Mouse (Mus musculus): ENCODE results near the gene Adgrl1.
A peak's percentile ranks its signal among the peaks of the same experiment; 100 is the strongest.

Gene Adgrl1

DNA sequence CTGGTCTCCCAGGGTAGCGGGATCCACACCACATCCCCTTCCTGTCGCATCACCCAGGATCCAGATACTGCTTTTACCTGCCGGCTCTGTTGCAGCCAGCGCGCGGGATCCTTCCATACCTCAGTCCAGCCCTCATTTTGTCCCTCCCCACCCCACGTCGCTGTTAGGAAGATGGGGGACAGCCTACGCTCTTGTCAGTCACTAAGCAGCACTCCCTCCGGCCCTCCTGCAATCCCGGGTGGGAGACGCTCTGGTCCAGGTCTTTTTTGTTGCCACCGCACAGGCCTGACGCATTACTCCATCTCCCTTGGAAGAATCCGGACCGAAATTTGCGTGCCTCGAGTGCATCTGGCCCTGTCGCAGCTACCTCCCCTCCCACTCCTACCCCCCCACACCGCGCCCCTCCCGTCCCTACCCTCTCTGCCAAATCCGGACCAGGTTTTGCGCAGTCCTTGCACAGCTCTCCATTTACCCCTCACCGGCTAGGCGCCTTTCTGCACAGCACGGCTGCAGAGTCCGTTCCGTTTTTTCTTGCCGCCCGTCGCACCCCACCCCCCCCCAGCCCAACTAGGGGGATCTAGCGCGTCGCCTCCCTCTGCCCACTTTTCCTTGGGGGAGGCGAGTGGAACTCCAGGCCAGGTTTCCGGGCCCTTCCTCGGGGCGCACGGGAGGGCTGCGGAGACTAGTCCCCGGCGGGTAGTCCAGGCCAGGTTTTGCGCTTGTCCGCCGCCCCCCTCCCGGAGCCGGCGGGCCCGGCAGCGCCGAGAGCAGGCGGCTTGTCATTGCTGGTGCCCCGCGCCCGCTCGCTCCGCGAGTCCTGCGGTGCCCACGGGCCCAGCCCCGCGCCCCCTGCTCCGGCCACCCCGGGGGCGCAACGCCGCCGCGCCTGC, at the start of gene Adgrl1:
TSS of gene Adgrl1 (plus strand) at position 743 of the 890 bp plus-strand sequence.
- peak; percentile 98 for DNase-seq

DNA sequence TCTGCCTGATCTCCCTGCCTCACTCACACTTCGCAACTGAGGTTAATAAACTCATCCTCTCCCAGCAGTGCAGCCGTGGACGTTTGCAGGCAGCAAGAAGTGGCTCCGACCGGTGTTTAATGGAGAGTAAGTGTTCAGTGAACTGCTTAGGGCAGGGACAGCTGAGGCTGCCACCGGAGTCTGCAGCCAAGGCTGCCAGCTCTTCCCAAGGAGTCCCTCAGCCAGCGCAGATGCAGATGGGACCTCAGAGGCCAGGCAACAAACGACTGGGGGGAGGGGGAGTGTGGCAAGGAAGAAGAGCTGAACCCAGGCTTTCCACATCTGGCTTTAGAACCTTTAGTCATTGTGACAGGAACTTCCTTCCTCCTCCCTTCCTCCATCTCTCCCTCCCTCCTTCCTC, 47.6 kb upstream of the Adgrl1 start:
- DNase-seq: no peak

DNA sequence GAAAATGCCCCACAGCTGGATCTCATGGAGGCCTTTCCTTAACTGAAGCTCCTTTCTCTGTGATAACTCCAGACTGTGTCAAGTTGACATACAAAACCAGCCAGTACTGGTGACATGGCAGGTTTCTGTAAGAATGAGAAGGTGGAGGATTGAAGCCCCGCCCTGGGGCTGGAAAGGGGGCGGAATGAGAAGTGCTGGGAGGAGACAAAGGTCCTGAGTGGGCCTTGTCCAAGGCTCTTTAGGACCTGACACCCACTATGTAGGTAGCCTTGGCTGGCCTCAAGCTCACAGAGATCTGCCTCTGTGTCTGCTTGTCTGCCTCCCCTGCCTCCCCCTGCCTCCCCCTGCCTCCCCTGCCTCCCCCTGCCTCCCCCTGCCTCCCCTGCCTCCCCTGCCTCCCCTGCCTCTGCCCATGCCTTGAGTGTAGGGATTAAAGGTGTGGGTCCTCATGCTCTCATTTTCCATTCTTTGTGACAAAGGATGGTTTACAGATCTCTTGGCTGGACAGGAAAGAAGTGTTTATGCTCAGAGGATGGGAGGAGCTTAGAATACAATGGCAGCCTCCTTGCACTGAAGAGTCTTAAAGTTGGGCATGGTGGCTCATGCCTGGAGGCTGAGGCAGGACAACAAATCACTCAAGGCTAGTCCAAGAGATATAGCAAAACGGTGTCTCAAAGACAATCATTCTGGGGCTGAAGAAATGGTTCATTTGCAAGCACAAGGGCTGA, 46.4 kb upstream of the Adgrl1 start:
- no peak for DNase-seq

DNA sequence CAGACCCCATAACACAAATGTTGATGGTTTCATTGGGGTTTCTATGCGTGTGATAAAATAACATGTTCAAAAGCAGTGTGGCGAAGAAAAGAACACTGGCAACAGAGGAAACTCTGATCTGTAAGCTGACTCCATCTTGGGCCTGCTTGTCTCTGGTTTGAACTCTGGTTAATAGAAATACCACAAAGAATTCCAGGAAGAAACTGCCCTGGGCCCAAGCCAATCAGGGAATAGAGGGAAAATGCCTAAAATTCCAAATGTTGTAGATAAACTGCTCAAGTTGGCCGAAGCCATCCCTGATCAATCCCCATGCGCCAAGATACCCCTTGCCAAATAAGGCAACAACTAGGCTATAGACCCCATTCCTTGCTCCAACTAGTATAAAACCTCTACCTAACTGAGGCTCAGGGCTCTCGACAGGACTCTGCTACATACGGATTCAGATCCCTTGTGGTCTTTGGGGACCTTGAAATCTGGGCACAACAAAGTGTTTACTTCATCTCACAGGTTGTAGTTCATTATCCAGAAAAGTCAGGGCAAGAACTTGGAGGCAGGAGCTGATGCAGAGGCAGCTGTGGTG, 43.3 kb upstream of the Adgrl1 start:
- no peak for DNase-seq

DNA sequence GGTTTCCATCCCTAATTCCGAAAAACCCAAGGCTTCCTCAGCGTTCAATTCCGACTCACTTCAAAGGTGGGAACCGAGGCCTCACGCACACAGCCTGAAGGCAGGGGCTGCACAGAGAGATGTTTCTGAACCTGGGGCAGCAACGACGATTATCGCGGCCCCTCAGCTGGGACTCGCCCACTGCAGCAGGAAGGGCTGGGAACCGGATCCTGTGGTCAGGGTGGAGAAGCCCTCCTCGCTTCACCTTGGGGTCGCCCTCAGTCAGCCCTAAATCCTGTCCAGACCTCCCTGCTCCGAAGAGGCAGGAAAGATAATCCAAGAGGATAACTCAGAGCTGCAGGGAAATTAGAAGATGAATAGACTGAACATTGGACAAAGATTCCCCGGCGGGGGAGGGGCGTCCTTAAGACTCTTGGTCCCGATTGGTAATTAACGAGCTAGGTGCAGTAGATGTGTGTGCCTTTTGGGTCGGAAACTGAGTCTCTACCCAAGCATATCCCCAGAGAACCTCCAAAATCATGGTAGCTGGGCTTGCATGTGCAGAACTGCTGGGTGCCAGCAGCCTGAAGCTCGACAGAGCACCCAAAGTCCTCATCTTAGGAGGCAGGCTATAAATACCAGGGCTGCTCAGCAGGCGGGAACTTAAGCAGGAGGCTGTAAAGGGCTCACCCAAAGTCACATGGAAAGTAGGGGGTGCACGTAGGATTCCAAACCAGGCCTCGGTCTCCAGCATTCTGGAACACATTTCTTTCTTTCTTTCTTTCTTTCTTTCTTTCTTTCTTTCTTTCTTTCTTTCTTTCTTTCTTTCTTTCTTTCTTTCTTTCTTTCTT, 37.3 kb upstream of the Adgrl1 start:
- no peak for DNase-seq

DNA sequence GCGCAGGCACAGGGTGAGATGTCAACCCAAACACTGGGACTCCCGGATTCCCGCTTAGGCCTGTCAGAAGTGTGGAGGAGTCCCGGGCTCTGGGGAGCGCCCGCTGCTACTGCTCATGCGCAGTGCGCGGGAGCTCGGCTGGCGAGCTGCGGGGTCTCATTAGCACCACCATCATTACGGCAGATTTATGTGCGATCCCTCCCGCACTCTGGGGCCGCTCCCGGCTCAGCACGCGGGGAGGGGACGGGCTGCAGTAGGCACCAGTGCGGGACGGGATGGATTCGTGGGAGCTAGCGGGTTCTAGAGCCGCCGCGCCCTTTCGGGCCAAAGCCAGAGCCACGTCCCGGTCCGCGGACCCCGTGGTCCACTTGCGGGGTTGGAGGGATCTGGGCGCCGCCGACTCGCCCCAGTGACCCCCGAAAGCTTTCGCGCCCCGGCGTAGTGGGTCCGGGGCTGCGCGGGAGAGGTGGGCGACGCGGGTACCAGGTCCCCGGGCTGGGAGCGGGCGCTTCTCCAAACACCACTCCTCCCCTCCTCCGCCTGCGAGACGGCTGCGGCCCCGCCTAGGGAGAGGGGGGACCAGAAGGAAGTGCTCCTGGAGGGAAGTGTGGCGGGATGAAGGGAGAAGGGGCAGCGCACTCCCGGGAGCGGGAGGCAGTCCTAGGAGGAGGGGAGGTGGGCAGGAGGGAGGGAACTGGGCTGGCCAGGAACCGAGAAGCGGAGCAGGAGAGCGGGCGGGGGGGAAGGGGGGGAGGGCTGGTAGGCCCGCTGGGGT, 24.8 kb upstream of the Adgrl1 start:
- peak; percentile 81 for DNase-seq

DNA sequence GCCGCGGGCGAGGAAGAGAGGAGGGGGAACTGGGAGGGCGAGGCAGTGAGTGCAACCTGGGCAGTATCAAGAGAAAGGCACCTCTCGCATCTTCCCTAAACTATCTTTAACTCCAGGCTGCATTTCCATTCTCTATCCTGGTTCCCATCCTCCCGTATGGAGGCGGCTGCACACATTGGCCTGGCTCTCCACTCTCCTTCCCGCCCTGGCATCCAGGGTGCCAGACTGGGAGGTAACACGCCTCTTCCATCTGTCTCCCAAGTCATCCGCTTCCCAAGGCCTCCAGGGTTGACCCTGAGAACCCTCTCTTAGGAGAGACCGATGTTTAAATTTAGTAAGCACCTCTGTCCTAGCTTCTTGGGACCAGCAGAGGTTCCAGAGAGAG, 24.3 kb upstream of the Adgrl1 start:
- DNase-seq: peak; percentile 77

DNA sequence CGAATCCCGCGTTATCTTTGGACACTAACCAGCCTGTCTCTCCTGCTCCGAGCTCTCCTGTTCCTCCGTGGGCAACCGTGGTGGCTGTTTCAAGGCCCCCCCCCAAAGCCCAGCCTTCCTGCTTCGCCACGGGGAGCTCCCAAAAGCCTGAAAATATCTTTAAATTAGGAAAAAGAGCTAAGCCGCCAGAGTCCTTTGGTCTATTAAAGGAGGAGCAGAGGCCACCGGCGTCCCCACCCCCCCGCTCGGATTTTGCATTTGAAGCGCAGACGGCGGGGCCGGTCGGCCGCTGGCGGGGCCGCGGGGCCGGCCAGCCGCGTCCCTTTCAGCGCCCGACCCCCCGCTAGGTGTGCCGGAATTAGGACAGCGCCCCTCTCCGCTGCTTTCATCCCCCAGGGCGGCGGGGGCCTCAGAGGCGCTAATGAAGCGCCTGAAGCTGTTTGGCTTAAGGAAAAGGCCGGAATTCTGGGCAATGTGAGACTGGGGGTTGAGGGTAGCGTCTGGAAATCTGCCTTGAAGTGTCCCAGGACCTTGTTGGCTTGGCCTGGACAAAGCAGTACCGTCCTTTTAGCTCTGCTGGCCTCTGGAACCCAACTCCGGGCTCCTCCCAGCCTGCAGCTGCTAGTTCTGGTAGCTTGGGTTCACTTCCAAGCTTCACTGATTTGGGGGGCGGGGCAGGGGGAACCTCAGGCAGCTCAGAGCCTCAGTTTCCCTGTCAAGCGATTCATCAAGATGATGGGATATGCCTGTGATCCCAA, 23.6 kb upstream of the Adgrl1 start:
- DNase-seq: peak; percentile 42

DNA sequence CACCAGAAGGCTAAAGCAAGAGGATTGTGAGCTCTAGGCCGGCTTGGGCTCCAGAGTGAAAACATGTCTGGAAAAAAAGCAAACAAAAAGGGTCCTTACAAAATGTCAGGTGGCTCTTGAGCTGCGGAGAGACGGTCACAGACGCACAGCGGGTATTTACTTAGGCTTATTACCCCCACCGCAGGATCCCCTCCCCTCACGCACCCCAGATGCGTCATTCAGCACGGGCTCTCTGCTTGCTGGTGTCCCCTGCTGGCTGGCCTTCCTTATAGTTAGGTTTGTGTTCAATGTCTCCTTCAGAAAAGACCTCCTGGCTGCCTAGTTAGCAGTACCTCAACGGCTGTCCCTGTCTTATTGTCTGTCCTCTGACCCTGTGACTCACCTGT, 23.1 kb upstream of the Adgrl1 start:
- DNase-seq: peak; percentile 46

DNA sequence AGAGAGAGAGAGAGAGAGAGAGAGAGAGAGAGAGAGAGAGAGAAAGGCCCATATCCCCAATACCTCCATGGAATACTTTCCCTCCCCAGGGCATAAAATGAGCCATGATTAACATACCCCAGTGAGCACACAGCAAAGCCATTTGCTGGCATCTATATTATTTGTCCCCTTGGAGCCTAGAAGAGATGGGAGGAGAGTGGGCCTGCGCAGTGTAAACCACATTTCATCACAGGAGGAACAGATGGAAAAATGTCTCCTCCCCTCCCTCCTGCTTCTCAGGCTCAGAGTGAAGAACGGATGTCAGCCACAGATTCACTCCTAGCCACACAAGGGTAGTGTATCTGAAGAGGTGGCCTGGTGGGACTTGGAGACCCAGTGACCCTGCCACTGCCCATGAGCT, 11.5 kb upstream of the Adgrl1 start:
- no peak for DNase-seq

DNA sequence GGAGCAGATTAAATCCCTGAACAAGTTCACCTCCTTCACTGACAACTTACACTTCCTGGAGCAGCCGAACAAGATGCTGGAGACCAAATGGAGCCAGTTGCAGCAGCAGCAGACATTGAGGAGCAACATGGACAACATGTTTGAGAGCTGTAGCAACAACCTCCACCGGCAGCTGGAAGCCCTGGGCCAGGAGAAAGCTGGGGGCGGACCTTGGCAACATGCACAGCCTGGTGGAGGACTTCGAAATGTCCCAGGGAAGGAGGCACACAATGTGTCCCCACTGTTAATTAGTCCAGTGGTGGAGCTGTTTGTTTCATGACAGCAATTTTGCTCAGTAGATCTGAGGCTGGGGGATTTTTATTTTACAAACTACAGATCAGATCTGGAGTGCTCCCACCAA, 7.8 kb upstream of the Adgrl1 start:
- no peak for DNase-seq

DNA sequence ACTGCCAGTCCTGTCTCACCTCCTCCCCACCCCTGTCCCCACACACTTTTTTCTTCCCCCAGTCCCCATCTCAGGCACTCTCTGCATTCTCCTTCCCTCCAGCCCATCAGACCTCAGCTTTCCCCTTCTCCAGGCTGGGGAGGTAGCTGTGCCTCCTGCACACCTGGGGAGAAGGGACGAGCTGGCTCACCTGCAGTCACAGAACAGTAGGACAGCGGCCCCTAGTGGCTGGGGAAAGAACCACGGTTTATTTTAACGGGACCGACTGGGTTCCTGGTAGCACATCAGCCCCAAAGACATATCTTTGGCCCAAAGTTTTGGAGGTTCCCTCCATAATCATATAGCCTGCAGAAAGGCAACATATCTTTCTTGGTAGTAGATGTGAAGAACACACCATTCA, 6.0 kb upstream of the Adgrl1 start:
- DNase-seq: peak; percentile 93

DNA sequence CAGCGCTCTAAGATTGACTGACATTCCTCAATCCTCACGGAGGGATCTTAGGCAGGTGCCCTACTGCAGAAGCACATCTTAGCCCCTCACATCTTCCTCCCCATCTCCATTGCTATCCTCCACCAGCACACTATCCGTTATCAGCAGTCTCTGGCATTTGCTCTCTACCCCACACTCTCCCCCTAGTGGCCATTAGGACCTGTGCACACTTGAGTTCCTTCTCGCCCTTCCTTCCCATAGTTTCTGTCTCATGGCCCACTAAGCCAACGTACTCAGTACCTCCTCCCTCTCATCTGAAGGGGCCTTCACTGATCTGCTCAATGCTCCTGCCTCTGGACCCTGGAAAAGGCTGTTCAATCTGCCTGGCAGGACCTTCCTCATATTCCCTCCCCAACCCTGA, 4.0 kb upstream of the Adgrl1 start:
- peak; percentile 82 for DNase-seq

DNA sequence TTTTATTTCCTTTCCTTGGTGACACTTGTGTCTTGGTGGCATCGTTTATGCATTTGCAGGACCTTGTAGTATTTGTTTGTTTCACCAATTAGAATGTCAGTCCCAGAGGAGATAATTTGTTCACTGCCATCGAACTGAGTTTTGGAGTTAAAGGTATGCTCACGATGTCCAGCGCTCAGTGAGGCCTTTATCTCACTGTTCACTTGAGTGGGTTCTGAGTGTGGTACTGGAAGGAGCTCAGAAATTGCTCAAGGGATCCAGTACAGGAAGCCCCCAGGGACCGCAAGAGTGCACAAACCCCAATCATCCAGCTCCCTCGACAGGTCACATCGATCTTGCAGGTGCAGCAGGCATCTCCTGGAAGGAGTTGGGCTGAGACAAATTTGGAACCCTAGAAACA, 3.4 kb upstream of the Adgrl1 start:
- DNase-seq: peak; percentile 57

DNA sequence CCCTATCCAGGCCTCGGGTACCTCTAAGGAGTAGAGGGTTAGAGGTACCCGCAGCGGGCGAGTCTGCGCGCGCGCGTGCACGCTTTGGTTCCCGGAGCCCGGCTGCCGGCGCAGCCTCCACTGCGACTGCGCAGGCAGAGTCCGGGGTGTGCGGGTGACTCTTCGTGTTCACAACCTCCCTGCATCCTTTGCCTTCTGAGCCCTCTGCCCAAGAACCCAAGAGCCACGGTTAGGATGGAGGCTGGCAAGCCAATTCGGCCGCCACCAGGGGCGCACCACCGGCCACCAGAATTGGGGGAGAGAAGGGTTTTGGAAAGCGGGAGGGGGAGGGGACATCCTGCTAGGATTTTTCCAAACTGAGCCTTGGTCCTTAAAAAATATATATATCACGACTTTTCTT, 2.7 kb upstream of the Adgrl1 start:
- peak; percentile 87 for DNase-seq

DNA sequence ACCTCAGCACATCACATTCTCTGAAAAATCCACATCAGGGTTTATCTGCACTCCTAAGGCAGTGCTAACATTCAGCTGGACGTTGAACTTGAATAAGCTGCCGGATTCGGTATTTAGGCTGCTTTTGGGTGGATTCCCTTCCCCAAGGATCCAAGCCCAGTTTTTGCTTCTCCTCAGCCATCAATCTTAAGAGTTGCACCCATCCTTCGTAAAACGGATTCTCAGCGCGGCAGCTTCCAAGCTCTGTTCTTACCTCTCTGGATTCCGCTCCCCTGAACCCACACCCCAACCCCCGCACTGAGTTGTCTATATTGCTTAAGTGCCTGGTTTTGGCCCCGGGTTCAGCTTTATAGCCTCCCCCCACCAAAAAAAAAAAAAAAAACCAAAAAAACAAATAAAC, 1.4 kb upstream of the Adgrl1 start:
- DNase-seq: peak; percentile 76

DNA sequence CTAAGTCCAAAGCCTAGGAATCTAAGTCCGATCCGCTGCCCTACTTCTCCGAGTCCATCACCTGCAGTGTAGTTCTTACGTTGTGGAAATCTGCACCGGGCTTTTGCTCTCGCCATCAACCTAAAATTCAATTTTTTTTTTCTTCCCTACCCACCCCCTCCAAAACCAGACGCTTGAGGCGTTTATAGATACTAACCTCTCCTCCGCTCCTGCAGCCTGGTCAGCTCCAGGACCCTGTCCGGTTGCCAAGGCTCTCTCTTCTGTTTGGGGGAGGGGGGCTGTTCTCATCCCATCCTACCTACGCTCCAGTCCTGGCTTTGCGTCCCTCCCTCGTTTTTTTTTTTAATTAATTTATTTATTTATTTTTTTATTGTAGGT, 931 bp upstream of the Adgrl1 start:
- peak; percentile 95 for DNase-seq

DNA sequence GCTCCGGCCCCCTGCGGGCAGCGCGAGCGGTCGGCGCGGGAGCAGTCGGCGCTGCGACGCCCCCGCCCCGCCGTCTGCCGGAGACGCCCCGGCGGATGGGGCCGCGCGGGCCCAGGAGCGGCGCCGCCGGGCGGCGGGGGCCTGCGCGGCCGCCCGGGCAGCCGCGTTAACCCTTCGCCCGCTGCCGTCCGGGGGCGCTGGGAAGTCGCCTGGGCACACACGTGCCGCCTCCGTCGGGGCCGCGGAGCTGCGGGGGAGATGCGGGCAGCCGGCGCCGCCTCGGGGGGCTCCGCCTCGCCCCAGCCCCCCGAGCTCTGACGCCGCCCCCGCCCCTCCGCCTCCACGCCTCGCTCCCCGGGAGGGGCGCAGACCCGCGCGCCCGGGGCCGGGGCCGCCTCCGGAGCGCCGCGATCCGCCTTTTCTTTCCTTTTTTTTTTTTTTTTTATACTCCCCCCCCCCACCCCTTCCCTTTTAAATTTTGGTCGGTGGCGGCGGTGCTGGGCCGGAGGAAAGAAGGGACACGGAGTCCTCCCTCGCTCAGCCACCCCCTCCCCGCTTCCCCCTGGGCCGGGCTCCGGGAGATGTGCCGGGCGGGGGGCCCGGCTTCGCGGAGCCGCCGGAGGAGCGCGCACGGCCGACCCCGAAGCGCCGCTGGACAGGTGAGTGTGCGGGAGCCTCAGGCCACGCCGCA, 506 bp downstream of the Adgrl1 start:
- DNase-seq: no peak

DNA sequence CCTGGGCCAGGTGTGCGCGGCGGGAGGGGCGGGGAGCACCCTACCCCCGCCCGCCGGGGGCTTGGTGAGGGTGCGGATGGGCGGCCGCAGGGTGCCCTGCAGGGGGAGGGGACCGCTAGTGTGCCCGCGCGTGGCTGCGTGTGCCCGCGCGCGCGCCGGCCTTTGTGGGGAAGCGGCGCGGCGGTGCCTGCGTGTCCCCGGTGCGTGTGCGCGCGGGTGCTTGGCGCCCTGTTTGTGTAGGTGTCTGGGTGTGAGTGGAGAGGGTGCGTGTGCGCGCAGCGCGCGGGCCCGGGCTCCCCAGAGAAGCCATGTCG, 1.0 kb downstream of the Adgrl1 start:
- peak; percentile 78 for DNase-seq

DNA sequence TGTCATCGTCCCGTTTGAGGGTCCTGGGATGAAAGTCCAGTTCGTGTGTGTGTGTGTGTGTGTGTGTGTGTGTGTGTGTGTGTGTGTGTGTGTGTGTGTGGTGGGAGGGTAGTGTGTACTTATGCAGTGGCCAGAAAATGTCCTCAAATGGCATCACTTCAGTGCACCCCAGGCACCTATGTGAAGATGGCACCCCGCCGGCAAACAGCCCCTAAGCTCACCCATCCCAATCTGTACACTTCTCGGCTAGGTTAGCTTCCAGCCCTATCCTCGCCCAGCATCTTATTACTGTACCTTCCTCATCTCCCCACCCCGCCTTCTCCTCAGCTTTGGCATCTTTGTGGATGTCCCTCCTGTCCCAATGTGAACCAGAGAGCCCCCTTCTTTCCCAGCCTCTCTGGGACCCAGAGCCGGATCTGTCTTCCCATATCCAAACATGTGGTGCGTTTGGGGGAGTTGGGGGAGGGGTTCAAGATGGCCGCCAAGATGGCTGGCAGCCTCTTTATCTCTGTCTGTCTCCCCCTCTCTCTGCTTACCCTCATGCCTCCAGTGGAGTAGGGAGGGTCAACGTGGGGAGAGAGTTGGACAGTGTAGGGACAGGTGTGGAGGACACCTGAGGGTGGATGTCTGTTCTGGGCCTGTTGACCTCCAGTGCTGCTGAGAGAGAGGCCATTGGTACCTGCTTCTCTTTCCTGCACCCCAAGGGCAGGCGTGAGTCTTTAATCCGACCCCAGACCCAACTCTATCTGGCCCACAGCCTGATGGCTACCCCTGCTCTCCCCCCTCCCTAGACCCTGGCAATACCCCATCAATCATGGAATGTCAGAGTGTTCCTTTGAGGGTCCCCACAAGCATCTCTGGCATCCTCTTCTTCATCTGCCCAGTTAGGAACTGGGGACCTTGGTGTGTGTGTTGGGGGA, 1.9 kb downstream of the Adgrl1 start:
- peak; percentile 68 for DNase-seq

All from cerebellum, adult 9-10 months (tissue).